Mouse (Mus musculus) megakaryocyte, embryonic 14.5 days (primary cell): Measurements from ENCODE around the gene Fgf2.

ENCODE experiments used
- FLI1 ChIP-seq: IDR thresholded peaks from 2 replicates; pipeline ENCODE4 v1.6.1; 2012; ENCODE audit warnings: low read length, inconsistent platforms, mixed read lengths
- GATA1 ChIP-seq: IDR thresholded peaks from 3 replicates; pipeline ENCODE4 v1.6.1; 2012; ENCODE audit warnings: mixed read lengths, low read length, inconsistent platforms, borderline replicate concordance

GRCm38 (mm10) chr3:37377926-37378325, 29.8 kb downstream of the Fgf2 start:
- TF ChIP-seq GATA1 (no peak), FLI1 (no peak)
